Mouse (Mus musculus) embryo, embryonic 10 days (tissue): ENCODE results near the gene Rnf208.

ENCODE experiments used
- DNase-seq: peaks from one replicate; pipeline ENCODE4 v3.0.0-alpha.2; 2015; ENCODE audit warnings: low spot score

Gene Rnf208

GRCm38 (mm10) chr2:25224766-25225752 lies 17.0 kb upstream of the Rnf208 start:
- peak; percentile 99 for DNase-seq

GRCm38 (mm10) chr2:25225811-25226379 lies 16.2 kb upstream of the Rnf208 start:
- DNase-seq, result no peak

- DNase-seq, result no peak
Measured at GRCm38 (mm10) chr2:25226864-25227263, 15.2 kb upstream of the Rnf208 start.

GRCm38 (mm10) chr2:25227406-25227805 lies 14.6 kb upstream of the Rnf208 start:
- DNase-seq, result no peak

GRCm38 (mm10) chr2:25228431-25228889 lies 13.6 kb upstream of the Rnf208 start:
- DNase-seq, result peak; percentile 91

GRCm38 (mm10) chr2:25228995-25229530 lies 13.0 kb upstream of the Rnf208 start:
- DNase-seq, result no peak

- no peak for DNase-seq
Measured at GRCm38 (mm10) chr2:25229582-25229981, 12.5 kb upstream of the Rnf208 start.

- no peak for DNase-seq
Measured at GRCm38 (mm10) chr2:25230581-25230980, 11.5 kb upstream of the Rnf208 start.

GRCm38 (mm10) chr2:25231038-25231437 lies 11.0 kb upstream of the Rnf208 start:
- no peak for DNase-seq

- no peak for DNase-seq
Measured at GRCm38 (mm10) chr2:25233421-25233820, 8.6 kb upstream of the Rnf208 start.

- DNase-seq, result no peak
Measured at GRCm38 (mm10) chr2:25234050-25234449, 8.0 kb upstream of the Rnf208 start, which contains the start of gene Slc34a3. Gene Slc34a3, minus strand, starts transcription at chr2:25234364.

- no peak for DNase-seq
Measured at GRCm38 (mm10) chr2:25234551-25235220, 7.4 kb upstream of the Rnf208 start.

GRCm38 (mm10) chr2:25236614-25237013 lies 5.4 kb upstream of the Rnf208 start, which contains the start of gene Rnf224:
Gene Rnf224, minus strand, starts transcription at chr2:25236787.
- peak; percentile 17 for DNase-seq

GRCm38 (mm10) chr2:25237522-25237921 lies 4.5 kb upstream of the Rnf208 start:
- no peak for DNase-seq

- no peak for DNase-seq
Measured at GRCm38 (mm10) chr2:25238106-25238505, 3.9 kb upstream of the Rnf208 start.

GRCm38 (mm10) chr2:25239766-25240165 lies 2.3 kb upstream of the Rnf208 start:
- DNase-seq, result no peak

GRCm38 (mm10) chr2:25240310-25240709 lies 1.7 kb upstream of the Rnf208 start:
- DNase-seq, result no peak

- peak; percentile 86 for DNase-seq
Measured at GRCm38 (mm10) chr2:25240723-25241437, 1.2 kb upstream of the Rnf208 start.

GRCm38 (mm10) chr2:25241438-25241775 lies 648 bp upstream of the Rnf208 start:
- no peak for DNase-seq

GRCm38 (mm10) chr2:25243342-25243741 lies 1.3 kb downstream of the Rnf208 start:
- DNase-seq, result no peak

GRCm38 (mm10) chr2:25244144-25244543 lies 2.1 kb downstream of the Rnf208 start:
- no peak for DNase-seq
